Mouse (Mus musculus): ENCODE results near the gene Mecom.

Mecom gene

DNA sequence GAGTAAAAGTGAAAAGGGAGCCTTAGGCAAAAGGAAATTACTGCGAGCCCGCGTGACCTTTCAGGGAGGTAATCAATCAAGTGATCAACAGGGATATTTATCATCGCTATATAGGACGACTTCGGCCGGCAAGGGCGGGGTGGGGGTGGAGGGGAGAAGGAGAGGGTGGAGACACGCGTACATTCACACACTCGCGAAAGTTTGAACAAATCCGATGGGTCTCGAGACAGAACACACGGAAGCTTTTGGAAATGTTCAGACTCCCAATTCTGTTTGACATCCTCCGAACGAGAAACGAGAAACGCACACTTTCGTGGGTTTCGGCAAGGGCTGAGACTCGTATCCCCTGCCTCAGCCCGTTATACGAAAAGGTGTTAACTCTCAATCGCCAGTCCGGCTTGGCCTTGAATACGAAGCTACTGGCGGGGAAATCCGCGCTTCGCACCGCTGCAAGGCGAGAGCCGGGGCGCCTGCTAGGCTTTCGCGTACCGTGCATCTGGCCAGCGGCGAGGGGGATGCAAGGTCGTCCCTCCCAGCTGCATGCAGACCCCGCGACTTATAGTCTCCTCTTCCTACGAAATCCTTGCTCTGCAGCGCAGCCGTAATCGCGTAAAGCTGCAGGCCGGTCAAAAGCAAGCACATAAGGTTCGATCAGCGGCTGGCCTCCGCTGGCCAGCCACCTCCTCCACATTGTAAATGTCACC lies 33.6 kb downstream of the Mecom start:
- no peak for DNase-seq (ENCODE audit: extremely low read depth, low read depth)

DNA sequence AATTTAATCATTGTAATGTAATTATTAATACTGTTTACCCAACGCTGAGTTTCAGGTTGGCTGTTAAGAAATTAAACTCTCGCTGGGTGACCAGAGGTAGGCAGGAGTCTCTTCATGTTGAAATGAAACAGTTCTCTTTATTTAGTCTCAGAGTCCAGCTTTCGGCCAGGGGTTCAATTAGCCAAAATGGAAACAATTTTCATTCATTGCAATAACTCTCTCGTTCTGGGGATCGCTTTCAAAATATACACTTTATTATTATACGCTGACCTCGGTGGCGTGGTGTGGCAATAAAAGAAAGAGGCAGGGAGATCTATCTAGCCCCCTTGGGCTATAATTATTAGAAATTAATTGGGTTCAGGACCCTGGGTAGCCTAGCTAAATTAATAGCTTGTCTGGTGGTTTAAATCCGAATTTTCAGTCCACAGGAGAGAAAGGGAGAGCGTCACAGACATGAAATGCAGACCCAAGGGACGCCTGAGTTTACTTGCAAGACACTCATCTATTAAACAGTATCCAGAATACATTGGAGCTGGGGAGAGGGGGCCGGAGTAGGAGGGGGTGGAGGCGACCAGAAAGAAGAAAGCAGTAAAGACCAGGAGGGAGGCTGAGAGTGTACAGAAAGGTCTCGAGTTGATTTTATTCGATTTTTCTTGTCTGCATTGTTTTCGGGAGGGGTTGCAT lies 34.4 kb downstream of the Mecom start:
- no peak for DNase-seq (ENCODE audit: extremely low read depth, low read depth)

- no peak for DNase-seq (ENCODE audit: extremely low read depth, low read depth)
Observed at GRCm38 (mm10) chr3:30512459-30513030, 35.3 kb downstream of the Mecom start.

DNA sequence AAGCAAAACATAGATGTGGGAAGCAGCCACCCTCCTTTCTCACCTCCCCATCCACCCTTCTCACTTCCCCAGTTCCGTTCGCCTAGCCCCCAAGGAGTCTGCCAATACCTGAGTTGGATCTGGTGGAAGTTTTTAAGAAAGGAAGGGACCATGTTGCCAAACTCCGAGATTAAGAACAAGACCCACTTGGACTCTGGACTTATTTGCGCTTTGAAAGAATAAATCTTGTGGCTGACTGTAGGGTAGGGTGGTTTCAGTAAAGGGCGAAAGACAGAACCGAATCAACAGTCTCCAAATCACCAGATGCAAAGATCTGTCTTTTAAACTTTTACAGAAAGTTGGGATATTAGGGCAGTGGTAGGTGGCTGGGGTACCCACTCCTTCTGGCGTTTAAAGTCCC lies 36.0 kb downstream of the Mecom start:
- DNase-seq (ENCODE audit: extremely low read depth, low read depth), result no peak

DNA sequence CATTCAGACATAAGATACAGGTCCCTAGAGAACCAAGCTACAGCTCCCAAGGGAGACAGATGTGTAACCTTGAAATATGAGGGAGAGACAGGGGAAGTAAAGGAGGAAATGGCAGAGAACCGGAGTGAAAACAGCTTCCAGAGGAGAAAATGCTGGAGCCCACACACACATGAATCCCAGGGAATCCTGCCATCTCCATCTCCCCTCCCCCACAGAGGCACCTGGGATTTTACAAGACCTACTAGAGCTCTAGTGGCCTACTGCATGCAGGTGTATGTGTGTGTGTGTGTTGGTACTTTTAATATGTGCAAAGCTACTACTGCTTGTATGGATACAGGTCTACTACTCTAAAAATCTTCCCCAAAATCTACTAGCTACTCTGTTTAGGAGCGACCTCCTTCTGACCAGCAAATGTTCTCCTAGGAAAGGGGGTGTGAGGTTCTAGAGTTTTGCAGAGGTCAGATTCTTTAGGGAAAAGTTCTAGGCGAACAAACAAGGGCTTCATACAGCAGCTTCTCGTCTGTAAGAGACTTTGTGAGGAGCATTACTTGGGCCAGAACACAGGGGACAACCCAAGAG lies 36.7 kb downstream of the Mecom start:
- no peak for DNase-seq (ENCODE audit: extremely low read depth, low read depth)

DNA sequence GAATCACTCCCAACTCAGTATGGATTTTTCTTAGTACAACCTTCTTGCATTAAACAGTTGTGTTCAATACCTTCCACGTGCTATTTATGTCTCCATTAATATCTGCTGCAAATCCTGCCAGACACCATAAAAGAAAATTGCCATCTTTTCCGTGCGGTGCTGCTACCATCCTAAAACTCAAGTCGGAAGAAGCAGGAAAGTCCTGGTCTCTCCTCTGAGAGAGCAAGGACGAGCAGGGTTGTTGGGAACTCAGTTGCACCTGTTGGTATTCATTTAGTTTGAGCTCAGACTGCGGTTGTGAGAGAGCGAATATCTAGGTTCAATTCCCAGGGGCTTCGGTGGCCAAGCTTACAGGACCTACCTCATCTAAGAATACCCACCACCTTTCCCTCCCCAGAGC lies 37.2 kb downstream of the Mecom start:
- DNase-seq (ENCODE audit: extremely low read depth, low read depth), result no peak

DNA sequence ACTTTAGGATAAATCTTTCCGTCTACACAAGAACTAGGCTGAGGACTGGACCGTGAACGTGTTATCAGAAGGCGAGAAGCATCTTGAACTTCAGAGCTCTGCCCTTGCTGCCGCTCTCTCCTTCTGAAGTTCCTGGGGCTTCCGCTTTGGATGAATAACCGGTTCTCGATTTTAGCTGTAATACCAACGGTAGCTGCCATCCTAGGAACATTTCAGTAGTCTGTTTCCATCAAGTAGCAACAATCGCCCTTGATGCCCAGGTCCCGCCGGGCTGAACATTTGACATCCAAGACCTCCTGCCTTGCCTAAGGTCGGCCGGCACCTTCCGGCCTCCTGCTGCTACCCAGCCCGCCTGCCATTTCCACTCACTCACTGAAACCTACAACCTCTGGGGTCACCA lies 37.7 kb downstream of the Mecom start:
- DNase-seq (ENCODE audit: extremely low read depth, low read depth), result no peak

DNA sequence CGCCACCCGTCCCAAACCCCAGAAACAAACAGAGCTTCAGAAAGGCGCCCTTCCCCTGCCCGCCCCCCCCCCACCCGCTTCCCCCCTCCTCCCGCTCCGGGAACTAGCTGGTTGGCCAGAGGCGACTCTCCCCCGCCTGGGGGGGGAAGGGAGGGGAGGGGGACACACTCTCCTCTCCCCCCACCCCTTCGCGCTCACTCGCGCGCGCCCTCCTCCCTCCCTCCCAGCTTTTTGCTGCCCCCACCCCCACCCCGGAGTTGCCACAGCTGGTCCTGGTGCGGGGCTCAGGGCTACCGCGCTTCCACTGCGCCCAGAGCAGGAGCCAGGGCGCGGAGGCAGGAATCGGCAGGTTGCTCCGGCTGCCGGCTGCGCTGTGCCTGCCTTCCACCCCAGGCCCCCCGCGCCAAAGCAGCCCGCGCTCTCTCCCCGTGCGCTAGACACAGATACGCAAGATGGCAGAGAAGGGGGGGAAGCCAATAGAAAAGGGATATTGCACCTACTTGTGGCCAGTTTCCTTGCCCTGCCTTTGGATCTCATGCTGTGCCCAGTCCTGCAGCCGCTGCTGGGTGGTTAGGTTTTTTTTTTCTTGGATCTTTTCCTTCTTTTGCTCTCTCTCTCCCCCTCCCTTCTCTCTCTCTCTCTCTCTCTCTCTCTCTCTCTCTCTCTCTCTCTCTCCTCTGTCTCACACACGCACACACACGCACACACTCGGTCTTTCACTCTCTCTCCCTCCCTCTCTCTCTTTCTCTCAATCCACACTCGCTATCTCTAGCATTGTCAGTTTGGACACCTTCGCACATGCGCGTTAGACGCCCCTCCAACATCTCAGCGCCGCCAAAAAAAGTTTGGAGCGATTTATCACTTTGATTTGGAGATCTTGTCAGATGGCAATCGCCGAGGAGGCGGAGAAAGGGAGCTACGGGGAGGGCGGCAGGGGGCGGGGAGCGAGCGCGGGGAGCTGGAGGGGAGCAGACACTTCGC lies 38.6 kb downstream of the Mecom start:
- DNase-seq (ENCODE audit: extremely low read depth, low read depth), result no peak

DNA sequence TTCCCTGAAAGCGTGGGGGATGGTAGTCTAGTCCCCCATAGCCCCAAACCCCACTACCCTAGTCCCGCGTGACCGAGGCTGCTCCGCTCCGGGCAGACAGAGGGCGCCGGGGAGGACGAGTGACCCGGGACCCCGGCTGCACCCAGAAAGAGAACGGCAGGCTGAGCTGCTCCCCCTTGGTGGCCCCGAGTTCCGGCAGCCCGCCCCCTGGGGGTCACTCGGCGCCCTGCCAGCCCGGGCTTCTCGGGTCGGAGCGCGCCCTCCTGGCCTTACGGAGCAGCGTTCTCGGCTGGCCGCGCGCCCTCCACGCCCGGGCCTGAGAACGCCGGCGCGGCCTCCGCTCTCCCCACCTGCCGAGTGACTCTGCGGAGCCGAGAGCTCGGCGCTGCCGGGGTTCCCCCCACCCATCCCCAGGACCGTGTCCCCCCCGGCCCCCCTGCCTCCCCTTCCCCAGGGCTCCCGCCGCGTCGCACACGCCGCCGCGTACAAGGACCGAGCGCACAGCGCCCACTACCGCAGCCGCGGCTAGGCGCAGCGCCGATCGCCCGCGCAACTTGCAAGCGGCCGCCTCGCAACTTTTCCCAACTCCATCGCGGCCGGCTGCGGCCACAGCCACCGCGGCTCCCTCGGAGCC lies 39.4 kb downstream of the Mecom start:
- no peak for DNase-seq (ENCODE audit: extremely low read depth, low read depth)

DNA sequence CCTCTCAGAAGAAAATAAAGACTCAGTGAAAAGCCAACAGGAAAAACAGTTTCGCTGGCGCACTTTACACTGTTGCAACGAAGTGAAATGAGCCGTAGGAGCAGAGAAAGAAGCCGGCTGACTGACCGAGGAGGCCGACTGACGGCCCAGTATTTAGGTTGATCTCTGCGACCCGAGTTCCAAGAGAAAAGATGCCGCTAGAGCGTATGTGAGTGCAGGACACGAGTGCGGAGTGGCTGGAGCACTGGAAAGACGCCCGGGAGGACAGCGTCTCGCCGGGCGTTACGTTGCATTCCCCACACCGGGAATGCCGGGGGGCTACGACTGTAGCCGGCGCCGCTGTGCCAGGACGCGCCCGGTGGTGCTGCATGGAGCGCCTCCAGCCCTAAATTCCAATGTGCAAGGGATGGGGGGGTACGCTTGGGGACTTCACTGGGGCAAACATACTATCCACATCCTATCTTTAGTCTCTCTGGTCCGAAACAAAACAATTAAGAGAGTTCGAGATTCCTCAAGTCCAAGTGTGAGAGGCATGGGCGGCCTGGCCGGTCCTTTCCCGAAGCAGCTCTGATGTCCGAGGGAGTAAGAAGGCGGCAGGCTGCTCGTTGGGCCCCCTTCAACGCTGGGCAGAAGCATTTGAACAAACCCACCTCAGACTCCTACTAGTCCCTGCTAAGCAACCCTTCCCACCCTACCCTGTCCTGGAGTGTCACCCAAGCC lies 40.1 kb downstream of the Mecom start:
- no peak for DNase-seq (ENCODE audit: extremely low read depth, low read depth)

GRCm38 (mm10) chr3:30507028-30507575 lies 40.7 kb downstream of the Mecom start:
- no peak for DNase-seq (ENCODE audit: extremely low read depth, low read depth)

- no peak for DNase-seq (ENCODE audit: extremely low read depth, low read depth)
Observed at GRCm38 (mm10) chr3:30506329-30507027, 41.3 kb downstream of the Mecom start.

DNA sequence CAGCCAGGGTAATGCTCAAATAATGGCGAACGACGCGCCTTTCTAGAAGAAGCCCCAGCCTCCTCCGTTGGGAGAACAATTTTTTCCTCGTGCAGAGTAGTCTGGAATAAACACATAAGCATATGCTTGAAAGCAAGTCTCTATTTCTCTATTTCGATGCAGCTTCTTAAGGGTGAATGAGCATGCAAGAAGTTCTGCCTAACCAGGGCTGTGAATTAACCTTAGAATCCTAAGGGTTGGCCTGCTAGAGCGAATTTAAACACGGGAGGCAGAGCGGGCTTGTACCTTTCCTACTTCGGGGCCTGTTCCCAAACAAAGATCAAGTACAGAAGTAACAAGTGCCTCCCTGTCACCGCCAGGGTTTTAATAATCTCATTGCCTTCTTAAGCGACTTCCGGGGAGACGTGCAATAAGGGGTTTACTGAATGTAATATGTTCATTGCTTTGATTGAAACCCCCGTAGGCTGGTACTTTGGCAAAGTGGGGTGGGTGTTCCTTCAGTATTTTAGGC lies 42.0 kb downstream of the Mecom start:
- no peak for DNase-seq (ENCODE audit: extremely low read depth, low read depth)

- DNase-seq (ENCODE audit: extremely low read depth, low read depth), result no peak
Observed at GRCm38 (mm10) chr3:30504561-30504960, 43.2 kb downstream of the Mecom start.

DNA sequence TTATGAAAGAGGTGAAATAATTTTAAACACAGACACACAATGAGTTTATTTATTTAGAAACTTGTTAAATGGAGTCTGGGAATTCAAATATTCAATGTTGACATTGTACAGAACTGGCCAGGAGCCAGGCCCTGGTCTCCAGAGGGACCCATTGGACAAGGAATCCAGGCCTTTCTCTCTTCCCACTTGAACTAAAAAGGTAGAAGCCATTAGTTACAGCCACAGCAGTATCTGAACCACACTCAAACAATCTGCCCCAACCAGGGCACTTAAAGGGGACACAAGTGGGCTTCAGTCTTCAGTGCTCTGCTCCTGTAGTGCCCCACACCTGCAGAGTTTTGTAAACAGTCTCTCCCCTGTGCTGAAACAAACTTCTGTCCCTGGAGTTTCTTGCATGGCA lies 44.0 kb downstream of the Mecom start:
- DNase-seq (ENCODE audit: extremely low read depth, low read depth), result no peak

- DNase-seq (ENCODE audit: extremely low read depth, low read depth), result no peak
Observed at GRCm38 (mm10) chr3:30498202-30498828, 49.5 kb downstream of the Mecom start.

DNA sequence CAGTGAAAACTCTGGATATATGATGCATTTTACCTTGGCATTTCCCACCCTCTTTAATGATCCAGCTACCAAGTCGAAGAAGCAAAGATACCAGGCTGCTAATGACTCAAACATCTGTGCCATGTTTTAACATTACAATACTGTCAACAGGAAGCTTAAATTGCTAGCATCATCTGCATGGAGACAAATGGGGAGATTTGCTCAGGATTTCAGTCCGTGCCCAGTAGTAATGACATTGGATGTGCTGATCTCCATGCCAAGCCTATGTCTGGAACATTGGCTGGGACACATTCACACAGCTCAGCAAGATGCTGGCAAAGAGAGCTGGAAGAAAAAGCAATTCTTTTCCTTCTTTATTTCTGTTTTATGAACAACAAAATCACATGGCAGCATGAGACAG lies 53.4 kb downstream of the Mecom start:
- no peak for DNase-seq (ENCODE audit: extremely low read depth, low read depth)

DNA sequence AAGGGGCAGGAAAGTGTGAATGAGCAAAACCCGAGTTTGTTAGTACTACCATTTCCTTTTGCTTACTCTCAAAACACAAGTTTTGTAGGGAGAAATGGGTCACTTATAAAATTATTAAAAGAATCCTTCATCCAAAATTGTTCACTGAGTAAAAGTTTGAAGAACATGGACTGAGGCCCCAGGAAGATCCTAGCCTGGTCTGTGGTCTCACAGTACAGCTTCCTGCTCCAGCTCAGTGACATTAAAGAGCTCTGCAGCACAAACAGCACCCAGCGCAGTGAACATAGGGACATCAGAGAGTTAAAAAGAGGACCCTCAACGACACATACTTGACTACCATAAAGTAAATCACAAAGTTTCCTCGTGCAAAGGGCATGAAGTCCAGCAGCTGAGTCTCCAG lies 59.0 kb downstream of the Mecom start:
- DNase-seq (ENCODE audit: extremely low read depth, low read depth), result no peak

DNA sequence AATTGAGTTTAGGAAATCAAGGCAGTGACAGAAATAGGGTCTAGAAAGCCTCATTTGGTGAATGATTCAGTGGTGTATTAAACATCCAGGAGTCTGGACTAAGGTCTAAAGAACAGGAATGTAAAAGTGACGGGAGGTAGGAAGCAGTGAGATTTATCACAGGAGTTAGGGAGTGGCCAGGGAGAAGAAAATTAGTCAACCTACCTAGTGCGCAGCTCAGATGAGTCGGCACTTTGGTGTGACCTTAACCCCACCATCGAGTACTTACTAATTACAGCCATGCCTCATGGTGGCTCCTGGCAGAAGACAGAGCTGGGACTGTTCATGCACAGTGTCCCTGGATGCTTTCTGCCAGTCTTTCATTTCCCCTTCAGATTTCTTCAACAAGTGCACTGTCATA lies 61.4 kb downstream of the Mecom start:
- DNase-seq (ENCODE audit: extremely low read depth, low read depth), result no peak
